Mouse (Mus musculus) heart, postnatal 0 days (tissue): ENCODE data around the gene Ptprc.

Experiments
- CTCF ChIP-seq: IDR thresholded peaks from 2 replicates; pipeline ENCODE4 v1.5.1; 2016; ENCODE audit warnings: antibody characterized with exemption, control low read depth, low read depth
- EP300 ChIP-seq: IDR thresholded peaks from 2 replicates; pipeline ENCODE4 v1.6.1; 2016; ENCODE audit warnings: antibody characterized with exemption, low read depth

- TF ChIP-seq CTCF (no peak), EP300 (no peak)
These were observed 22.4 kb downstream of the Ptprc start for GRCm38 (mm10) chr1:138153126-138153525.
